Mouse (Mus musculus) spleen, postnatal 4 days (tissue): ENCODE measurements around the gene Aldh2.
"Not testable (repeated sequence)": the region's sequence is repeated elsewhere in the genome, so short reads cannot be mapped to it uniquely, and the experiment has no call there.

ENCODE experiments used
- DNase-seq, 2 experiments: peaks; one replicate each; pipeline ENCODE4 v3.0.0; 2022; ENCODE audit warnings: low spot score in 2 of 2

The Aldh2 gene

DNA sequence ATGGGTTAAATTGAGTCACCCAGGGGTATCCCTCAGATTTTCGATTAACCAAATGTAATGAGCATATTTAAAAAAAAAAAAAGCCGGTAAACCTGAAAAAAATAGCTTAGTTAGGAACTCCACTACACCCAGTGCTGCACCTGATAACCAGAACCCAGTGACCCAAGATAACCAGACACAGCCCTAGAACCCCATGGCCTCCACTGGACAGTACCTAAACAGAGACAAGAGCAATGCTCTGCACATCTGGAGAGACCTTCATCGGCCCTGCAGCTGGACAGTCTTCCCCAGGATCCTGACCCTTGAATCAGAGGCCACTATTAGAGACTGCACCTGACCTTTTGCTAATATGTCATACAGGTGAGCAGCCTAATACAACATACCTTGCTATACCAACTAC is 46.5 kb downstream of the Aldh2 start:
- DNase-seq, result no peak

DNA sequence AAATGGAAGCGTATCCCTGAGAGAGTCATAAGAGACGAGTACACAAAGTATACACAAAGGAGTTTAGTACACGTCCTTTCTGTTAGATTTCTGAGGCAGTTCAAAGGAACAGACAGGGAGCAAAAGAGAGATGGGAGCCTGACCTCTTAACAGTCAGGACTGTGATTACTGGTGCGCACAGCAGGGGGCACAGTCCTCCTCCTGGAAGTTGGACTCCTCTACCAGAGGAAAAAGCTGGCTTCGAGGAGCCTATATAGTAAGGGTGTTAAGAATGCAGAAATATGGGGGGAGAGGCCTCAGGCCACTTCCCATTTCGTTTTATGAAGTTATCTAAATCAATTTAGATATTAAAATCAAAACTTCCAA is 47.1 kb downstream of the Aldh2 start:
- DNase-seq, result peak; percentile 68 to 78

- peak; percentile 97 to 99 for DNase-seq
Measured at GRCm38 (mm10) chr5:121545793-121546529, 47.7 kb downstream of the Aldh2 start, which contains the start of gene Mapkapk5. Gene Mapkapk5 (minus strand): TSS chr5:121545905.

DNA sequence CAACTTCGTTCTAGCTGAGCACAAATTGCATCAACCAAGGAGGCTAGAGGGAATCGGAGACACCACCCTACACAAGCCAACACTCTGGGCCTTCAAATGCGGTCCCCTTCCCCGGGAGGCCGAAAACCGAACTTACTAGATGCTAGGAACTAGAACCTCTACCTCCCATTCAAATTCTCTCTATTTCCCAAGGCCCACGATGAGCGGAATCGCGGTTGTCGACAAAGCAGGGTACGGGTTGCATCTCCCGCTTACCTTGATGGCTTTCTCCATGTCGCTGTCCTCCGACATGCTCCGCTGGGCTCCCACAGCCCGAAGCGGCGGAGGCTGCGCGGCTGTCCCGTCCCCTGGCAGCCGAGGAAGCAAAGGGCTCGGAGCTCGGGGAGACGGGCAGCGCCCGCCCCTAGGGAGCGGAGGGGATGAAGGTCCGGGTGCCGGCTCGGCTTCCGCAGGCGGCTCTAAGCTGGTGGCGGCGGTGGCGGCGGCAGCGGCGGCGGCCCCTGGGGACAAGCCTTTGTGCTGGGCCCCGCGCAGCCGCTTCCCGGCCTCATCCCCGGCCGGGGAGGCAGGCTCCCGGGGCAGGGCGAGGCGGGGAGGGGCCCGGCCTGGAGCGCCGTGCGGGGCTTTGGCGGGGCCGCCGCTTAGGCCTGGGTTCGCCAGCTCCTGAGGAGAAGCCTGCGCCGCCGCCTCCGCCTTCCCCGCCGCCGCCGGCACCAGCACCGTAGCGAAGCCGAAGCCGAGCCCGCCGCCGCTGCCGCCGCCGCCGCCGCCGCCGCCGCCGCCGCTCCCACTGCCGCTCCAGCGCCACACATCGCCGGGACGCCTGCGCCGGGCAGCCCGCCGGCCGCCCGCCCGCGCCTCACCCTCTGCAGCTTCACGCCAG is 48.5 kb downstream of the Aldh2 start, which contains the start of the genes Adam1a and Gm42878:
Adam1a (minus strand) TSS at position 573 of the 883 bp plus-strand sequence.
Gm42878 (minus strand) TSS at position 573 of the 883 bp plus-strand sequence.
- peak; percentile 58 to 82 for DNase-seq

GRCm38 (mm10) chr5:121543370-121543769 is 50.3 kb downstream of the Aldh2 start:
- no peak for DNase-seq

DNA sequence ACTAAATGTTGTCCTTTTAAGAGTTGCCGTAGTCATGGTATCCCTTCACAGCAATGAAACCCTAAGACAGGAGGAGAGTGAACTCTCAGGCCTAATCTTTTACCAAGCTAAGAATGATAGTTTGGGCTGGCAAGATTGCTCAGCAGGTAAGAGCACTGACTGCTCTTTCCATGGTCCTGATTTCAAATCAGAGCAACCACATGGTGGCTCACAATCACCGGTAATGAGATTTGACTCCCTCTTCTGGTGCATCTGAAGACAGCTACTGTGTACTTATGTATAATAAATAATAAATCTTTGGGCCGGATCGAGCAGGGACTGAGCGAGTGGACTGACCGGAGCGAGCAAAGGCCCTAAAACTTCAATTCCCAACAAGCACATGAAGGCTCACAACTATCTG is 52.4 kb downstream of the Aldh2 start:
- no peak for DNase-seq

- DNase-seq, result no peak
Measured at GRCm38 (mm10) chr5:121540066-121540465, 53.6 kb downstream of the Aldh2 start.

DNA sequence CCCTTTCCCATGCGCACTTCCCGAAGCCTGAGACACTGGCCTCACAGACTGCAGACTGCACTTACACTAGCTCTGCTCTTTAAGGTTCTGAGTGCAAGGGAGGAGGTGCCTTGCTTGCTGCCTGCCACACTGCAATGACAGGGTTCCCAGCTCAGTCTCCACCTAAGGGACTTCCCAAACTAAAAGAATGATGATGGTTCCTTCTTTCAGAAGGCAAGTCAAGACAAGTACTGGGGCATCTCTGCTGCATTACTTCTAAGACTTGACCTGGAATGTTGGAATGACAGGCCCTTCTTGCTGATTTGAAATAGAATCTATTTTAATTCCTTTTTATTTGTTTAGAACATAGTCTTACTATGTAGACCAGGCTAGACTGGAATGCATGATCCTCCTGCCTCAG is 56.0 kb downstream of the Aldh2 start:
- no peak for DNase-seq

DNA sequence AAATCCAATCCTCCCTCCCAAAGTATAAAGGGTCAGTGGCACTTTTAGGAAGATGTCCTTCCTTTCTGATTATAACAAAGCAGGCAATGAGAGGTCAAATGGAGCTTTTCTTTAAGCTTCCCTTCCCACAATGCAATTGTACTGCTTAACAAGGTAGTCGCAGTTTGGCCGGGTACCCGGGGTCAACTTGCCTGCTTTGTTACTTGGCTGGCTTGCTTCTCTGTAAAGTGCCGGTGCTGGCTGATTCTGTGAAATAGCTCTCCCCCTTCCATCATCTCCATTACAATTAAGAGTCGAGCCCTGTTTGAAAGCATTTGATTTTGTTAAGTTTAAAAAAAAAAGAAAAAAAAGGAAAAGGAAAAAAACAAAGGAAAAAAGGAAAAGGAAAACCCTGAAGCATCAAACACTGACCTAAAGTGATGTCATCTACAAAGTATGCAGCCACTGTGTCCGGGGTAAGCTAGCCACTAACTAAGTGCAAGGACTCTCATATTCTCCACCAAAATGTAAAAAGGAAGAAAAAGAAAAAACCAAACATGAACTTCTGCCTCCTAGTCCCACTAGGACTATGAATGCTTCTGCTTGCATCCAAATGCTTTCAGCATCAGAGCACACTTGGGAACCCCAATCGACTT is 56.6 kb downstream of the Aldh2 start:
- no peak for DNase-seq

- no peak for DNase-seq
Measured at GRCm38 (mm10) chr5:121535116-121535515, 58.5 kb downstream of the Aldh2 start.

DNA sequence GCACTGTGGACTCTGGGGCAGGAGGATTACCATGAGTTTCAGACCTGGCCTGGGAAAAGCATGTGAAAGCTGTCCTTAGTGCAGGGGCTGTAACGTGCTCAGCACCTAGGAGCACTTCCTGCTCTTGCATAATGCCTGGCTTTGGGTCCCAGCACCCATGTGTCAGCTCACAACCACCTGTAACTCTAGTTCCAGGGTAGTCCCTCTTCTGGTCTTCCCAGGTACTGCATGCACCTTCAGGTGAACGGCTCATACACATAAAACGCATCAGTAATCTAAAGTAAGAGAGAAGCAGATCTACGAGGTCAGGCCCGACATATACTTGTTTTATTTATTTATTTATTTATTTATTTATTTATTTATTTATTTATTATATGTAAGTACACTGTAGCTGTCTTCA is 59.1 kb downstream of the Aldh2 start:
- peak in 1 of 2 experiments; percentile 69 for DNase-seq

DNA sequence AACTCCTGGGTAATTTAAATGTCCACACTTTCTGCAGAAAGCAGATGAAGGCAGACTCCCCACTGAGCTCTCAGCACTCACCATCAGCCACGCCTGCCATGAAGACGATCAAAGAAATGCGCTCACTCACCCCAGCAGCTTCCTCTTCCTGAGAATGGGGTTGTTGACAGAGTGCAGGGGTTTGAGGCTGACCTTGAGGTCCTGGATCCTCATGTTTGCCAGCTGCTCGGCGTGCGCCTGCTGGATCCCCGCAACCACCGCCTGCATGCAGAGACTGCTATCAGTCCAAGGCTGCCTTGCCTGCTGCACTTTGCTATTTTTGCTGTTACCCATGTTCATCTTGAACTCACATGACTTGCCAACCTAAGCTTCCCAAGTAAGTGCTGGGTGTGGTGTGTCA is 66.7 kb downstream of the Aldh2 start:
- no peak for DNase-seq

GRCm38 (mm10) chr5:121526526-121526925 is 67.1 kb downstream of the Aldh2 start:
- DNase-seq, result no peak

- no peak for DNase-seq
Measured at GRCm38 (mm10) chr5:121525774-121526450, 67.7 kb downstream of the Aldh2 start.

DNA sequence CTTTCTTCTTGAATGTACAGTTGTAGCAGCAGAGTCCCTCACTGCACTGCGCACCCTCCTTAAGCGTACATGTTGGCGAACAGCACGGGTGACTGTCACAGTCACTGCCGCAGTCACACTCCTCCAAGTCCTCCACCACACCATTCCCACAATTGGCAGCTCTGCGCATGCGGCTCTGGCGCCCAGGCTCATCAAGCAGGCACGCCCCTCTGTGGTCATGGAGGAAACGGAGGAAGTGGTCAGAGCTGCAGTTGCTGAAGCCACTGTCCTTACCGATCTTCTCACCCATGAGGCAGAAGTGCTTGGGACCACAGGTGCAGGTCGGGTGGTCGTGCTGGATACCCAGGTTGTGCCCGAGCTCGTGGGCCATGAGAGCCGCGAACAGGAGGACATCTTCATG is 73.9 kb downstream of the Aldh2 start:
- not testable (repeated sequence) for DNase-seq

GRCm38 (mm10) chr5:121518983-121519382 is 74.6 kb downstream of the Aldh2 start:
- DNase-seq, result no peak
